Comparison of ENCODE assay signal across 9 mouse cellular contexts in genomic region chr4:49519476-49519875, GRCm38 (mm10). TPM values are rescaled to one million over a fixed set of nuclear protein-coding genes. Genes with fewer than 3 reads are reported as not detected.
DNase-seq lines count a peak whose midpoint lies in the region; ATAC-seq and TF ChIP-seq lines count a peak whose summit lies in the region.
"Had no signal": no experiment of that assay in that cellular context is flagged by ENCODE, and none has a peak within 500 bp of the region (broad histone marks: within the 10 kb centered on the region; RNA-seq: fewer than 3 reads in every experiment).

No protein-coding gene starts in this region.

- ATAC-seq in limb, embryonic 13.5 days (ENCODE audit: low FRiP score, low read depth), result no peak

- H3K4me2 ChIP-seq in limb, embryonic 13.5 days (replicated peaks), result peak overlapping the region; percentile 66

- H3K4me3 ChIP-seq in layer of hippocampus, adult 2 months, result peak overlapping the region; percentile 8; the same call in 1 of the 2 replicates
- peak overlapping the region; percentile 18 for H3K4me3 ChIP-seq in limb, embryonic 13.5 days

- TF ChIP-seq CTCF in layer of hippocampus, adult 2 months (conservative IDR thresholded peaks at IDR 0.05), result peak; percentile 34

- no peak for DNase-seq in layer of hippocampus, adult 2 months (ENCODE audit: low spot score in 2 of 2)
- no peak for DNase-seq in layer of hippocampus, postnatal 25 days (ENCODE audit: extremely low spot score in 1 of 2, low spot score in 1 of 2)
- peak; percentile 48 for DNase-seq in c-Kit-negative CD71-positive TER-119-positive erythroid progenitor cells, embryonic 14.5 days (ENCODE audit: low read depth, low spot score)
- DNase-seq in retina, postnatal 1 day, result peak; percentile 35
- DNase-seq in frontal cortex, postnatal 36 days (ENCODE audit: low spot score in 2 of 2), result no peak
- DNase-seq in thymus, postnatal 25 days, result no peak
- DNase-seq in left cerebral cortex, postnatal 36 days (ENCODE audit: low spot score in 2 of 2), result no peak

- intact Hi-C loops in left cerebral cortex, postnatal 36 days (cut with DNase I), result no loop called here

- H3K36me3 ChIP-seq in limb, embryonic 13.5 days, result peaks cover 24% of the 10 kb centered on the region

- no peak overlapping the region for H3K9ac ChIP-seq in limb, embryonic 13.5 days
- H3K9ac ChIP-seq: embryonic facial prominence, embryonic 15.5 days had no signal

- 65% methylated on average over 5 of the region's 5 CpGs for WGBS in limb, embryonic 13.5 days

- H3K27me3 ChIP-seq in limb, embryonic 13.5 days, result no peaks in the 10 kb centered on the region
- H3K27me3 ChIP-seq: embryonic facial prominence, embryonic 15.5 days had no signal

- no peak overlapping the region for H3K27ac ChIP-seq in layer of hippocampus, adult 2 months
- no peak overlapping the region for H3K27ac ChIP-seq in limb, embryonic 13.5 days
- H3K27ac ChIP-seq: embryonic facial prominence, embryonic 15.5 days had no signal

- no peaks in the 10 kb centered on the region for H3K9me3 ChIP-seq in limb, embryonic 13.5 days
- H3K9me3 ChIP-seq: embryonic facial prominence, embryonic 15.5 days had no signal

- peaks cover 18% of the 10 kb centered on the region for H3K4me1 ChIP-seq in limb, embryonic 13.5 days

RNA-seq across cellular contexts. Expression of gene Mrpl50, which starts 1.4 kb away (rescaled TPM):
- 10 to 100 TPM; 31.9 to 33.3 TPM for total RNA-seq in layer of hippocampus, adult 2 months (2021)
- total RNA-seq in layer of hippocampus, postnatal 25 days (2021), result 10 to 100 TPM; 31.4 to 33.8 TPM
- 87.0 and 87.1 TPM in 2 replicates for polyA plus RNA-seq in limb, embryonic 13.5 days (2015; fragmentation: Nextera tagmentation; extraction: Ambion mirVana)
- total RNA-seq in left cerebral cortex, postnatal 36 days (2021), result 10 to 100 TPM; 28.4 to 30.0 TPM

RNA-seq across cellular contexts. Expression of gene Zfp189, which starts 1.5 kb away (rescaled TPM):
- total RNA-seq in layer of hippocampus, adult 2 months (2021), result 10 to 100 TPM; 29.1 to 36.6 TPM
- 10 to 100 TPM; 23.1 to 28.3 TPM for total RNA-seq in layer of hippocampus, postnatal 25 days (2021)
- 11.7 and 14.0 TPM in 2 replicates for polyA plus RNA-seq in limb, embryonic 13.5 days (2015; fragmentation: Nextera tagmentation; extraction: Ambion mirVana)
- total RNA-seq in left cerebral cortex, postnatal 36 days (2021), result 10 to 100 TPM in 1 of 2 experiments, 1 to 10 TPM in 1; 8.7 to 10.1 TPM

RNA-seq across cellular contexts. Expression of gene Baat, which starts 13.1 kb away (rescaled TPM):
- total RNA-seq in layer of hippocampus, adult 2 months (2021), result under 1 TPM in 1 of 2 experiments, not detected in 1; 0.36 TPM
- total RNA-seq in layer of hippocampus, postnatal 25 days (2021), result under 1 TPM in 1 of 2 experiments, not detected in 1; 0.19 TPM
- 0.11 TPM in 1 of 2 replicates, not detected in the other for polyA plus RNA-seq in limb, embryonic 13.5 days (2015; fragmentation: Nextera tagmentation; extraction: Ambion mirVana)
- total RNA-seq in left cerebral cortex, postnatal 36 days (2021), result under 1 TPM in 1 of 2 experiments, not detected in 1; 0.41 TPM
- polyA plus RNA-seq: embryonic facial prominence, embryonic 15.5 days had no signal

RNA-seq across cellular contexts. Expression of gene Aldob, which starts 29.9 kb away (rescaled TPM):
- total RNA-seq in layer of hippocampus, adult 2 months (2021), result 1 to 10 TPM; 1.7 to 3.5 TPM
- 1 to 10 TPM; 1.3 to 1.9 TPM for total RNA-seq in layer of hippocampus, postnatal 25 days (2021)
- 0.20 and 0.70 TPM in 2 replicates for polyA plus RNA-seq in limb, embryonic 13.5 days (2015; fragmentation: Nextera tagmentation; extraction: Ambion mirVana)
- 1 to 10 TPM; 1.4 to 2.2 TPM for total RNA-seq in left cerebral cortex, postnatal 36 days (2021)

RNA-seq across cellular contexts. Expression of gene Acnat1, which starts 45.8 kb away (rescaled TPM):
- total RNA-seq in layer of hippocampus, adult 2 months (2021), result not detected
- under 1 TPM; 0.20 to 0.52 TPM for total RNA-seq in layer of hippocampus, postnatal 25 days (2021)
- 0.10 TPM in 1 of 2 replicates, not detected in the other for polyA plus RNA-seq in limb, embryonic 13.5 days (2015; fragmentation: Nextera tagmentation; extraction: Ambion mirVana)
- not detected for total RNA-seq in left cerebral cortex, postnatal 36 days (2021)

Comparison
In these comparisons a context has a peak if more than half of its experiments do, and no peak if none do; other contexts are left out.
1. DNase-seq: peak in c-Kit-negative CD71-positive TER-119-positive erythroid progenitor cells, embryonic 14.5 days (single experiment) and retina, postnatal 1 day (single experiment); none in layer of hippocampus, adult 2 months (0 of 2), layer of hippocampus, postnatal 25 days (0 of 2), frontal cortex, postnatal 36 days (0 of 2), thymus, postnatal 25 days (single experiment) and left cerebral cortex, postnatal 36 days (0 of 2).